Mouse (Mus musculus): Measurements from ENCODE around the gene Aff1.

- TF ChIP-seq CTCF (conservative IDR thresholded peaks at IDR 0.05; ENCODE audit: insufficient read depth, insufficient read length, low read depth, low read length) (no peak), POLR2A (IDR thresholded peaks at IDR 0.05; ENCODE audit: low read depth, low read length) (no peak)
These were observed 18.6 kb upstream of the Aff1 start for GRCm38 (mm10) chr5:103673611-103674010.

Data from kidney, adult 2 months (tissue).